Mouse (Mus musculus) liver, embryonic 14.5 days (tissue): ENCODE data around the gene Rsad2.

ENCODE experiments used
- CTCF ChIP-seq: IDR thresholded peaks from 2 replicates; pipeline ENCODE4 v1.5.1; 2016; ENCODE audit warnings: antibody characterized with exemption, low read depth, control low read depth
- EP300 ChIP-seq: IDR thresholded peaks from 2 replicates; pipeline ENCODE4 v1.6.1; 2016; ENCODE audit warnings: antibody characterized with exemption, low read depth

DNA sequence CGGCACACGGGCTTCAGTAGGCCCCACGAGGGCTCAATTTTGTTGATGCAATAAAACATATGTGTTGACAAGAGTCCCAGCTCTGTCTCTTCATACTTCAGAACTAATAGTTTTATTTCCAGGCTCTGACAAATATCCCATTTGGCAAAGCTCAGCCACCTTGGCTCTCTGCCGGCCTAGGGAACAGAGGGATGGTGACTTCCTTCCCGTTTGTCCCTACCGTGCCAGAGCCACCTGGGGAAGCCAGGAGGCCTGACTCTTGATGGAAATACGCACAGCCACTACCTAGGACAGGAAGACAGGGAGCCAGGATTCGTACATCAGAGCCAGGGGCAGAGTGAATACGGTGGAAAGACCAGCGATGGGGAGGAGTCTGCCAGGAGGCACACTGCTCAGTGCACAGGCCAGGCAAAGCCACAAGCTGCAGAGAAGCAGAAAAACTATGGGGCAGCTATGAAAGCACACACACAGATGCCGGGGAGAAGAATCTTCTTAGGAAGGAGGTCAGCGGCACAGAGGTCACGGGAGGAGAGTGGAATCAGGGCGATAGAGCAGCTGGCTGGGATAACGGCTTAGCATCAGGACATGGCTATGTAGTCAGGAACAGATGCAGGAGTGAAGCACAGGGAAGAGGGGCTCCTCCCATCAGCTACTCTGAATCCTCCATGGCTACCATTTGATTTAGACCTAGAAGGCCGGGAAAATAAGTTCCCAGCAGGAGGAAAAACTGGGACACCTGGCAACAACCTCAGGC, 52.7 kb downstream of the Rsad2 start:
- no peak for TF ChIP-seq EP300
- TF ChIP-seq CTCF, result no peak
